Mouse (Mus musculus) retina, postnatal 7 days (tissue): ENCODE measurements around the gene Npm3.
A peak's percentile ranks its signal among the peaks of the same experiment; 100 is the strongest.

Experiments
- DNase-seq: peaks from one replicate; pipeline ENCODE4 v3.0.0-alpha.2; 2012; ENCODE audit warnings: low read depth, low spot score

The Npm3 gene

DNA sequence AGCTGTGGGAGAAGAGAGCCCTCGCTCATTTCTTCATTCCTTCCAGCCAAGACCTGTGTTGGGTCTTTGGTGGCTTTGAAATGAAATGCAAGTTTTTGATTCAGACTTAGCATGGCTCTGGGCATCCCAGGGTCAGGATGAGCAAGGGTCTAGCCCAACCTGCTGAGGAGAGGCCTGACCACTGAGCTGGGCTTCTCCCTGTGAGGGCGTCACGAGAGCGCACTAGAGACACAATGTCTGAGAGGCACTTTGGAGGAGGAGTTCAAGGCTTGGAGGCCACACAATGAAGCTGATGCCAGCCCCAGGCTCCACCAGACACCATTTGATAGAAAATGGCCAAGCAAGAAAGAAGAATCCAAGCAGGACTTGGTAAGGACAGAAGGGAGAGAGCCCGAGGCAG is 15.2 kb downstream of the Npm3 start:
- DNase-seq, result no peak

DNA sequence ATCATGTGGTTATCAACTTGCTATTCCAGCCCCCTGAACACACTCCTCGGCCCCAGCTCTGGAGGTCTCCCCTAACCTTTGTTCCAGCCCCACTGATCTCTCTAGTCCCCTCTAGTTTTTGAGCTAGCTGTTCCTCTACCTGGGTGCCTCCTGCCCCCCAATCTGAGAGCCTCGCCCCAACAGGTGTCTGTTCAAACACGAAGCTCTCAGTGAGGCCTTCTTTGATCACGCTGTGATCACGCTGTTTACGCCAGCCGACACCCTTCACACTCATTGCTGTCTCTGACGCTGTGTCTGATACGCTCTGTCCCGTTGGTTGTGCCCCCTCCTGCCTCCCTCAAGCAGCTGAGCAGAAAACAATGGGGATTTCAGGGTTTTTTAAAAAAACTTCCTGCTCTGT is 15.8 kb downstream of the Npm3 start:
- DNase-seq, result no peak

DNA sequence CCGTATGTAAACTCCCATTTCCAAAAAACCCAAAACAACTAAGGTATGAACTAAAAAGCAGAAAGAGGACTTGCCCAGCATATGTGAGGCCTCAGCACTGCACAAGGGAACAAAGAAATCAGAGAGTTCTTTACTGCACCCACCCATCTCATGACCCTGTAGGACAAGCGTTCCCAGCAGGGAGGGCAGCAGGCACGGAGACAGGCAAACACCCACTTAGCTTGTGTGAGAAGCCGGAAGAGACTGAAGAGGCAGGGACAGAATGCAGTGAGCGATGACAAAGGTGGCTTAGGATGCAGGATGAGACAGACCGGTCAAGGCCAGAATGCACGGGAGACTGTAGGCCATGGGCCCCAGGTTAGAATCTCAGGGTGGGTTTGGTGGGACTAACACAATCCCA is 17.7 kb downstream of the Npm3 start:
- no peak for DNase-seq

DNA sequence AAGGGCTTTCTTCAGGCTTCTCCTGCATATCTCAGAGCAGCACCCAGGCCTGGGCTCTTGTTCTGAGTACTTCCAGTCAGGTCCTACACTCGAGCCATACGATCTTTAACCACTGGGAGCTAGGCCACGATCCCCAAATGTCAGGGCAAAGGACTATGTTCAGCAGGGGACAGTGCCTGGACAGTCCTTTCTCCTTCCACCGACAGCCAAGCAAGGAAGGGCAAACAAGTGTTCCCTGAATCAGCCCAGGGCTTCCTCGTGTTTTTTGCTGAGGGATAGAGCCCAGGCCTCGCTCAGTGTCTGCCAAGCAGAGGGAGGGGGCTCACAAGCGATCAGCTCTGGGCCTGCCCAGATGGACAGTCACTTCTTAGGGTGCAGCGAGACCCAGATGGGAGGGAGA is 19.3 kb downstream of the Npm3 start:
- no peak for DNase-seq

DNA sequence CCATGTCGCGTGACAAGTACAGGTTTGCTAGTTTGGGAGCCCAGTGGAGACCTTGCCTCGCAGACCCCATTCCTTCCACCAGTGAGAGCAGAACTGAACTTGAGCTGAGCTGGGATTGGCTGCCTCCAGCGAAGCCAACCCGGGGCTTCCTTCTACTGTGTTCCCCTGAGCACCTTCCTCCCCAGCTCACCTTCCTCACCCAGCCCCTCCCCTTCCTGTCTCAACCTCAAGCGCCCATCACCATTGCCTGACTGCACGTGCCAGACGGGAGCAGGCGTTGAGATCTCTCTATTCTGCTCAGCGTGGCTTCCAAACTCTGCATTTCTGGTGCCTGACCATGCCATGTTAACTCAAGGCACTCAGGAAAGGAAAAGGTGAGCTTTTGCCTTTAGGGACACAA is 22.2 kb downstream of the Npm3 start:
- no peak for DNase-seq

DNA sequence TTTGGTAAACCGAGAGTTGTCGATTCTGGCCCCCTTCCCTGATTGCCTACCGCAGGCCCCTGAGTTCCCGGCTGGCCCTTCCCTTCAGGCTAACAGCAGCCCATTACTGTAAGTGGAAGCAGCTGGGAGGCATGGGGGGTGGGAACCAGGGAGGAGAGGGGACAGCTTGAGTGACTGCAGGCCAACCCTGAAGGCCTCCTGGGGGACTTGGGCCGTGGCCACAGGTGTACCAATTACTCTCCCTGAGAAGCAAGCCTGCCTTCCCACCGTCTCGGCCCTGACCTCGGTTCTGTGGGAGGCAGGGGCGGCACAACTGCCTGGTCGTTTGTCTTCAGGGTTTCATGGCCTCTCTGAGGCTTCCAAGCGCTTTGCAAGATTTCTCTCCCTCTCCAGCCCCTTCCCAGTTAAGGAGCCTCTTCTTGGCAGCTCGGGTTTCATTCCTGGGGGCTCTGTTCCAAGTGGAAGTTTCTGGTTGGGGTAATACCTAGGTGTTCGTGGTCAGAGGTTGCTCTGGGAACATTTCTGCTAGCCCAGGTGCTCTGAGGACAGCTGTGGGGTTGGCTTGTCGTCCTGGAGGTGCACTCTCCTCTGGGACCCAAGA is 23.6 kb downstream of the Npm3 start:
- no peak for DNase-seq

DNA sequence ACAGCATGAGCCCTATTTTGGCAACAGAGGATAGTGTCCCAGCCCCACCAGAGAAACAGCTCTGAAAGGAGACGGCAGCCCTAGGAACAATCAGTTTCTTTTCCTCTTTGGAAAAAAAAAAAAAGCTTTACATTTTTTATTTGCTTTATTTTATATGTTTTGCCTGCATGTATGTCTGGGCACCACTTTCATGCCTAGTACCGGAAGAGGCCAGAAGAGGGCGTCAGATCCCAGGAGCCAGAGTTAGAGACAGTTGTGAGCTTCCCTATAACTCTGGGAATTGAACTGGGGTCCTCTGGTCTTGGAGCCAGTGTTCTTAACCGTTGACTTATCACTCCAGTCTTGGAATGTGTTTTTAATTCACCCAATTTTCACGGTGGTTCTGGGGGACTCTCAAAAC is 27.2 kb downstream of the Npm3 start:
- DNase-seq, result no peak

DNA sequence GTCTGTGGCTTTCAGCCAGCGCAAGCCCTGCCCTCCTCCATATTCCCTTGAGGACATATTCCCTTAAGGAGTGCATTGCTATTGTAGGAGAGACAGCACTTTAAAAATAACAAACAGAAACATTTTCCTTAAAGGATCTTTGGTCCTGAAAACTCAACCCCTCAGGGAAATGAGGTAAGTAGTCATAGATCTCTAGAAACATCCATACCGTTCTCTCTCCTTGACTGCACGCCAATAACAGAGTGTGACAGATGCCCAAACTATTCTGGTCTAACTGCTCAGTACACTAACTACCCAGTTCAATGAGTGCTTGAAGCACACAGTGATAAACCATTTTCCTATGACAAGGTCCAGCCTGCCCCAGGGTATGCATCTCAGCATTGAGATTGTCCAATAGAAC is 31.1 kb downstream of the Npm3 start:
- DNase-seq, result no peak

DNA sequence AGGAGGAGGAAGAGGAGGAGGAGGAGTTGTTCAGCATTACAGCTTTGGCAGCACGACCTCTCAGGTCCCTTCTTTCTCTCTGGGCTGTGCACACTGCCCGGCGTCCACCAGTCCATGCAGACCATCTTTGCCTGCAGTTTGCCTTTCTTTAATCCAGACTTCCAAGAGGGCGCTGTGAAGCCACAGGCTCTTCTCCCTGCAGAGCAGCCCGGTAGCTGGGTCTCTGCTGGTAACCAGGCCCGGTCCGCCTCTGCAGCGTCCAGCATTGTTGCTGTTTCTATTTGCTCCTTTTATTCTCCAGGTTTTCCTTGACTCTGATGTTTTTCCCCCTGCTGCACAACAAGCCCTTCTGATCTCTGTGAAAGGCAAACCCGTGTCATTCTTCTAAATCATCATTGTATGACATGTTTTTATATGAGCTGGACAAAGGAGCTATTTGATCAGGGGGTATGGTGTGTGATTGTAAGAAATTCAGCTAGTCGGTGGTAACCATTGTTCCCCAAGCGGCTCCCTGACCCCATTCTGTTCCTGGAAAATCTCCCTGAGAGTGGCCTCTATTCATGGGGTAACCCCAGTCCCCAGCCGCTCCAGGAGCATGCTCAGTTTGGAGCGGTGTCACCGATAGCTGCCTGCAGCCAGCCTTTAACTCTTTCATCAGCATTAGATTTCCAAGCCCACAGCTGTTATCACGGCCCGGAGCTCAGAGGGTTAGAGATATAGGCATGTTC is 31.7 kb downstream of the Npm3 start:
- DNase-seq, result peak; percentile 31

DNA sequence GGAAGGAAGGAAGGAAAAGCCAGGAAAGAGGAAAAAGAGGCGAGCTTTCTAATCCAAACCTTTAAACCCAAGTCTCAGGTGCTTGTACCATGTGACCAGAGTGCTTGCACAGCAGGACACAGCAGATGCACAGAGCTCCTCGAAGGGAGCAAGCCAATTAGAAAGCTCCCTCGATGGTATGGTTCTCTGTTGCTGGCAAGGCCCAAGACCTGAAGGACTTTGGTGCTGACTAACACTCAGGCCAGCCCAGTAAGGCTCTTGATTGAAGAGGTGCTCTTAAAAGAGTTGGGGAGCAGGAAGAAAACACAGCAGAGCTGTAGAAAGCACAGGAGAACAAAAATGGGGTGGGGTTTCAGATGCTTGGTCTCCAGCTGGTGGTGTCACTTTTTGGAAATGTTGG is 40.7 kb downstream of the Npm3 start:
- DNase-seq, result no peak
